Mouse (Mus musculus): ENCODE measurements around the gene Ppp6c.

Gene Ppp6c

DNA sequence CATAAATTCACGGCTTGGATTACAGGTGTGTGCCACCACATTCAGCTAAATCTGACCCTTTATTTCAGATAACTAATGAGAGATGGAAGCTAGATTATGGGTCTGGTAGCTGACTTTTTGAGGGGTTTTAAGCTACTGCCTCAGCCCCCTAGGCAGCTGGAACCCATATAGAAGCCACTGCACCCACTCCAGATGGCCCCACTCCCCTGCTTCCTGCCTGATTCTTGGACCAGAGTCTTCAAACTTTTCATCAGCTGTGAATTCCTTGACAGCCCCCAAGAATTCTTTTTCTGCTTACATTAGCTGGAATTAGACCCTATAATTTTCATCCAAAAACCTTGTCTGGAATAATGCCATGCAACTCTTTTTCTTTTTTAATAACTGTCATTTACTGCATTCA, 79.8 kb downstream of the Ppp6c start:
- no peak for DNase-seq (ENCODE audit: low read depth in 1 of 2, low spot score in 2 of 2)

Data from monocyte, adult 2 months (primary cell).